Mouse (Mus musculus) adrenal gland, postnatal 4 days (tissue): Measurements from ENCODE around the gene Dock4. TPM values are rescaled to one million over a fixed set of nuclear protein-coding genes. Genes with fewer than 3 reads are reported as not detected.

ENCODE experiments used
- DNase-seq, 2 experiments: peaks; one replicate each; pipeline ENCODE4 v3.0.0; 2021 to 2022; ENCODE audit warnings: low spot score in 2 of 2, mixed read lengths in 2 of 2
- total RNA-seq, 2 experiments: library from RNA; stranded (reverse); gene quantifications; 2 replicates each; pipeline ENCODE4 v1.2.3; 2021

Gene Dock4
- total RNA-seq, 2 experiments from 2014 or later: 26.5 to 29.6 TPM

DNA sequence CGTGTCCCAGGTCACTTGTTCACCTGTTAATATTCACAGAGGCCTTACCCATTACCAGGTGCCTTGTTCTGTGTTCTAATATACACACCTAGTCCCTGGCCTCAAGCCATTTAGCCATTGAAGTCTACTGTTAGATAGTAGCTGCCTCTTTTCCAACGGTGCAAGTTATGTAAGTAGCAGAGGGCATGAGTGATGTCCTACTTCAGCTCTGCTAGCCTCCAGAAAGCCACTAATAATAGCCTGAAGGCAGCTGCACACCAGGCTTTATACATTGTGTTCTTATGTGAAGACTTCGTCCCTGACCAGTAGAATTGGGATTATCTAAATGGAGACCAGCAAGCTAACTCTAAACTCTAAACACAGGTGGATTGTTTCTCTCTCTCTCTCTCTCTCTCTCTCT lies 285.0 kb downstream of the Dock4 start:
- DNase-seq: no peak

DNA sequence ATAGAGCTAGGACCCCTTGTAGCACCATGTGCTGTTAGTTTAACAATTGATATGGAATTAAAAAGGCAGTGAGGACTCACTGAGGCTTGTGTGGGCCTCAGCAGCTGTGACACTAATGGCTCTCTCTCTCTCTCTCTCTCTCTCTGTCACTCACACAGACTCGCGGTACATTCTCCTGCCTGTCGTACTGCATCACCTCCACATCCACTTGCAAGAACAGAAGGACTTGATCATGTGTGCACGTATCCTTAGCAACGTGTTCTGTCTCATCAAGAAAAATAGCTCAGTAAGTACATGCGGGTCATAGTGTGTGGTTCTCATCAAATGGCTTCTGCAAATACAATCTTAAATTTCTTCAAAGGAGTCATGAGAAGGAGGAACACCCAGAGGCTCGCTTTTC lies 299.7 kb downstream of the Dock4 start:
- DNase-seq: no peak

DNA sequence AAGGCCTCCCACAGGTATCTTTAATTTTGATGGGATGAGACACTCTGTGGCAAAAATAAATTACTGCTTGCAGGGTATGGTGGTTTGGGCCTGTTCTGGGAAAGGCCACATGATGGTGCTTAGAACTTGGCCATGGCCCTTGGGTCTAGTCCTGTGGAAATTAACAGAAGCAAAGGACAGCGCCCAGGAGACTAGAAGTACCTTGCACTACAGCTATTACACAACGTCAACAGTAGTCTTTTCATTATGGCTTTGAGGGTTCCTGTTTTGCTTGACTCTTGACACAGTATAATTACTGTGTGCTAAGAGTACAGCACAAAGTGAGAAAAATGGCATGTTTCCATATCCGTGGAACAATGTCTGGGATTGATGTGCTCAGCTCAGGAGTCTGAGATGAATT lies 300.3 kb downstream of the Dock4 start:
- DNase-seq: no peak

DNA sequence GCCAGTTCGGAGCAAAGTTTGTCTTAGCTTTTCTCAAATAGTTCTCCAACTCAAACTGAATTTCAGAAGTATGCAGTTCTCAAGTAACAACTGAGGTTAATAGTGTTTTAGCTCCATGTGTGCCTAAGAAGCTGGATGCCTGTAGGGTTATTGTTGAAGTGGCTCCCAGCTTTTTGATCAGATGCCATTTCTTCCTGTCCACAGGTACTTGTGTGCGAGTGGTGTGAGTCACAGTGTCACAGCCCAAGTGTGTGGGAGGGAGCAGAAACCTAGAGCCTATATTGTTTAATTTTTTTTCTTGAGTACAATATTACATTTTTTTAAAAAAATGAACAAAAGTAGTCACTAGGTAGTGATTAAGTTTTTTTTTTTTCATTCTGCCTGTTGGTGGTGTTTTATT lies 313.5 kb downstream of the Dock4 start:
- no peak for DNase-seq

DNA sequence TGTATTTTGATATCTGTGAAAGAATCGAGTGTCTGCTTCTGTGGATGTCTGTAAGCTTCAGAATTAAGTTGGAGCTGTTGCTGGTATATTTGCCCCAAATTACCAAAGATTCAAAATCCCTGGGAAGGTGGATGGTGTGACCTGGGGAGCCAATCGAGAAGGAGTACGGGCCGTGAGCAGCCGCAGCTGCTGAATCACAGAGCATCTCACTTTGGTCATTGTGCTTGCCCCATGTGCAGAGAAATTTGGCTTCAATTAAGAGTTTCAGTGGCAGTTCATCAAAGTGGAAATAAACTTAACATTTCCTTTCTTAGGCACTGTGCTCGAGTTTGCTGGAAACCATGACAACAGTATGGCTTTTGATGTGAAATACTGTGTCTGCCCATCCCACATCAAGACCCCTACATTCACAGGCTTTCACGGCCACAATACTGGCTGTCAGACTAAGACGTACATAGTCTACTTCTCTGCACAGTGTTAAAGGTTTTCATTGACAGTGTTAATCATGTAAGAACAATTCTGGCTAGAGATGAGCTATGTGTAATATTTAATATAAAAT lies 321.6 kb downstream of the Dock4 start:
- DNase-seq: no peak

DNA sequence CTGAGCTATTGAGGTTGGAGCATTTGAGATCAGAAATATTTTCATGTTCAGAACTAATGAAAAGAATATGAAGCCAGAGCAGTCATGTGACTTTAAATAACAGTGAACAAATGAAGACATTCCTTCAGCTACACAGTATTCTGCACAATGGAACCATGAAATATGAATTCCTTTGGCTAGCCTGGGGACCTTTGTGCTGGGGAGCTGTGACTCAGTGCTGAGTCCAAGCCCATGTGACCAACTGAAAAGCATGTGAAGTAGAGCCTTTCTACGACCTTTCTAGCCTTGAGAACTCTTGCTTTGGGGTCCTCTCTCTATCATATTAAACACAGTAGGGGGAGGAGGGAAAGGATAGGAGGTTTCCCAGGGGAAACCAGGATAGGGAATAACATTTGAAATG lies 327.3 kb downstream of the Dock4 start:
- DNase-seq: no peak

DNA sequence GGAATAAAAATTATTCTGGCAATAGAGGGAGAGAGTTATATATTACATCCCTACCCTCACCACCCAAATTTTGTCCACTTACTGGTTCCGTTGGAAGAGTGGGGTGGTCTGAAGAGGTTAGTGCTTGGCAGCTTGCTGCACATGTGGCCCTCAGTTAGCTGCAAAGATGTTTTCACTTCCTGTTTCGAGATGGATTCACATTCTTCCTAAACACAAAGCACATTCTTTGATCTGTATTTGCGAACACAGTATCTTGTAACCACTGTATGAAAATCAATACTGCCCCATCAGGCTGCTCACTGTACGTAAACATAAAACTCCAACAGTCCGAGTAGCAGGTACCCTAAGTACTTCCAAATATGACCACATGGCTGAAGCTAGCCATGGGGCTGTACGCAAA lies 335.8 kb downstream of the Dock4 start:
- no peak for DNase-seq

DNA sequence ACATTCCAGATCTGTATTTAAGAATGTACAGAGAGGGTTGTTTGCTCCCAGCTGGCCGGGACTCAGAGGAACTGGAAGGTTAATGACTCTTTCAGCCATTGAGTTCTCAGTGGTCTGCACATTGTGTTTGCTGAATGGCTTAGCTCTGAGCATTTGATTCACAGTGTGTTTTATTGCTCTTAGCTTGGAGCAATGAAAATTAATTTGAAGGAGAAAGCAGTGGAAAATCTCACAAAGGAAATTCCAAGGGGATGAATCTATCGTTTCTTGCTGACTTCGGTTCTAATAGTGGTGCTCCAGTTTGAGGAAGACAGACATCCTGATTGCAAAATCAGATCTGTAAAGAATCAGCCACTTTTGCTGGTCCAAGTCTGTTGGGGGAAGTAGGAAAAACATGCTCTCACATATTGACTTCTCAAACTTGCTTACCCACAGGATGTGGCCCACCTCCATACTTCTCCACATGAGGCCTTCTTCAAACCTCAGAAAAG lies 342.9 kb downstream of the Dock4 start:
- no peak for DNase-seq

DNA sequence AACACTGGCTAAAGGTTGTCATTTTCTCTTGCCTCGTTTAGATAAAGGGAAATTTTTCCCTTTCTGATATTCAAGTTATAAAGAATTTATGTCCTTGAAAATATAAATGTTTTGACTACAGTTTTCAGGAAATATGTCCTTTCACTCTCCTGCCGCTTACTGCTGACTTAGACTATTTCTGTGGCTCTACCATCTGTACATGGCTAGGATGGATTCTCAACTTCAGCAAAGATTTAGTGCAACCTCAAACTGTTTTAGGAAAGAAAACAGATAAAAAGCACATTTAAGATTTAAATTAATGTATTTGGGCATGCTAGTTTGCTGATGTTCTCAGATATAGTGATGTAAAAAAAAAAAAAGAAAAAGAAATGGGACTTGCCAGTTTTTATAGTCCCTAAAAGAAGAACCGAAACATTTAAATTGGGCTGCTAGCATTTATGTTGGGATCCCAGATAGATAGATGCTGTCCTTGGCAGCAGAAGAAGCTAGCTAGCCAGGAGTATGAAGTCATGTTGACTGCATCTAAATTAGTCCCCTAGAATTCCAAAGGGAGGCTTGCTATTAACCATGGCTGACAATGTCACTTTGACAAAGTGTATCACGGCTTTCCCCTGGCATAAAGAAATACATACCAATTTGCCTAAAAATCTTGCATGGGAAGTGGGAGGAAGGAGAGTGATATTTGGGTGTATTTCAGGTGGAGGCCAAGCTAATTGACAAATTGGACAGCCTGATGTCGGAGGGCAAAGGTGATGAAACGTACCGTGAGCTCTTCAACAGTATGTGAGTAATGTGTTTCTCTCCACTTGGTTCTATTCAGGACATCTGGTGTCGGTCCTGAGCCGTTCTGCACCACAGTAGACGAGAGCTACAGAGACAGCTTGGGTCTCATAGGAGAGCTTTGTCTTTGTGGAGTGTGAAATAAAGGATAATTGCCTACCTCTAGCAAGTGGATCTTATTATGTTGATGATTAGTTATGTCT lies 343.9 kb downstream of the Dock4 start:
- no peak for DNase-seq

DNA sequence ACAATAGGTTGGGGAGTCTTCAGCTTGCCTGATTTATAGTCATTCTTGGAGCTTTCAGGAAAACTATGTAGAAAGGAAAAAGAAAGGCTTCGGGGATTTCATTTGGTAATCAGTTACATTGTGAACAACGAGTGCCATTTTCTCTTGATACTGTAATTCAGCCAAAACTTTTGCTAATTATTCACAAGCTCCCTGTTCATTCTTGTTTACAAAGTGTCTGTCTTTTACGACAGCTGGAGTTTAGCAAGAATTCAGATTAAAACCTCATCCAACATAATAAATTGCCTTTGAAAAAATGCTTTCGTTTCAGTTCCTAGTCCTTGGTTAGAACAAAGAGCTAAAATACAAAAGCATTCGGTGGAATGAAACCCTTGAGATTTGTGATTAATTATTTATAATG lies 345.5 kb downstream of the Dock4 start:
- no peak for DNase-seq

DNA sequence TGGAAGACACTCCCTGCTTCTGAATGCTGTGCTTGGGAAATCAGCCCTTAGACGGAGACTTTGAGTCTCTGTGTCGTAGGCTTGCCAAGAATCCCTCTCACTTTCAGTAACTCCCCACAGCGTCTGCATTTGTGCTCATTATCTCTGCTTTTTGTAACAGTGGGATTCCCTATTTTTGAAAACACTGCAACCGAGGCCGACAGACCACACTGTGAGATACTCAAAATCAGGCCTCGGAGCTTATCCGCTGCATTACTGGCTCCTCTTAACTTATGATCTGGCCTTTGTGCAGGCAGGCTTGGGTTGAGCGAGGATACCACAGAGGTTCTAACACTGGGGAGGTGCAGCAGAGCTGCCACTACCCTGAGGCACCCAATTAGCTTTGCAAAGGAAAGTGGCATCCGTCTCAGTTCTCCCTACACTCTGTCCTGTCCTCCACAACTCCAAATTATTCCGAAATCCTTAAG lies 346.5 kb downstream of the Dock4 start:
- DNase-seq: no peak

DNA sequence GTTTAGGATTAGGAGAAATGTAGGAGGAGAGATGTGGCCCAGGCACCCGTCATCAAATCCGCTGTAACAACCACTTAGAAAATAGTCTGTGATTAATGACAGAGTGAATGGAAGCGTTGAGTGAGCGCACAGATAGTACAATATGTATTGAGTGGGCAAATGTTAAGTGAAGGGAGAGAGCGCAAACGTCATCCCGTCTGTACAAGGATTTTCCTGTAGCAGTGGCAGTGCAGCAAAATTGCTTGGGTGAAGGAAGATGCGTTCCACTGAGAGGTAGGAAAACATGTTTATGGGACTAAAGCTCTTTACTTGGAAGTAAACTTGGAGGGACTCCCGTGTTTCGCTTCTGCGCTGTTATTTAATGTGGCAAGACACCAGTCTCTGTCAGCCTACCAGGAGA lies 348.3 kb downstream of the Dock4 start:
- DNase-seq: no peak

DNA sequence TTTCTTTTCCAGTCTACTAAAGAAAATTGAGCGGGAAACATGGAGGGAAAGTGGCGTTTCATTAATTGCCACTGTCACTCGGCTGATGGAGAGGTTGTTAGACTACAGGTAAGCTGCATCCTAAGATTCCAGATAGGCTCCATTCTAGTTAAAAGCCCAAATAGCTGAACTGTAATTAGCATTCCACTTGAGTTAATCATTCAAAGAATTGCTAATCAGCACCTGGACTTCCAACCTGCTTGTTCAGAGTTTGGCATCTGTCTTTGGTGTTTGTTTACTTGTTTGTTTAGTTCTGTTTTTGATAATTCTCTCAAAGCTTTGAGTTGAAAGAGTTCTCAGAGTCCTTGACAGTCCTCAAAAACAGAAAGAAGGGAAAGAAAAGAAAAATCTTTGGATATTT lies 349.0 kb downstream of the Dock4 start:
- no peak for DNase-seq

DNA sequence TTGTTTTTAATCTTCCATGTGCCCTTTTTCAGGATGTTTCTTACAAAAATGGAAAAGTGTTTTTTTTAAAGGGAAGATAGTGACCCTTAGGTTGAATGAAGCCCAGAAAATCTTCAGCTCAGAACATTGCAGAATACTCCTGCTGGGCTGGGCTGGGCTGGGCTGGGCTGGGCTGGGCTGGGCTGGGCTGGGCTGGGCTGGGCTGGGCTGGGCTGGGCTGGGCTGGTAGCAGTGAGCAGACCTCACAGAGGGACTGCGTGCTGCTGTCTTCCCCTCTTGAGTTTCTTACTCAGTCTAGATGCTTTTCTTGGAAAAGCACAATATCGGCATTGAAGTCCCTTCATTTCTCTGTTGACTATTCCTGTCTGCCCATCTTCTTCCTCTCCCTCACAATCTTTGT lies 350.0 kb downstream of the Dock4 start:
- DNase-seq: no peak

DNA sequence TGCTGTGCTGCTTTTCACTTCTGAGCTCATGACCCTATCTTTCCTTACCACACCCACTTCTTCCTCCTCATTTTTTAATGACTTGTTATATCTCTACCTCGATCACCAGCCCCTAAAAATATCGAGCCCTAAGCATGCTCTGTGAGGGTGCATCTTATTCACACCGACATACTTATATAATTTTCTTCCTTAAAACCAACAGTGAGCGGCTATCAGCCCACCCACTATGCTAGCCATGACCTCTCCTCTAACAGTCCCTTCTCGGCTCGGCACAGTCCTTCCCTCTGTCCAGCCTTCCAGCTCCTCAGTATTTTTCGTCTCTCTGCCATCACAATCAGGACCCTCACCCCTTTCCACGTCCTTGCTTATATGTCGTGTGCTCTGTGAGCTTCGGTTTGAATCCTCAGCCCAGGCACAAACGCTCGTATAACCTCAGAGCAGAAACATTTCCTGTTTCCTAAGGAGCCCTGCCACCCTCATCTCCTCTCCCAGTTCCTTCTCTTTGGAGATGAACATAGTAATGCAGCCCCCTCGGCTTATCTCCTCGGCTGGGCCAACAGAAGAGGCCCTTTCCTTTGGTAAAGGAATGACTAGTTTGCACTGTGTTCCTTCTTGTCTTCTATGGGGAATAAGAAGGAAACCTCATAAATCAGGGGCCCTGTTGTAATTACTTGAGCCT lies 351.2 kb downstream of the Dock4 start:
- no peak for DNase-seq

DNA sequence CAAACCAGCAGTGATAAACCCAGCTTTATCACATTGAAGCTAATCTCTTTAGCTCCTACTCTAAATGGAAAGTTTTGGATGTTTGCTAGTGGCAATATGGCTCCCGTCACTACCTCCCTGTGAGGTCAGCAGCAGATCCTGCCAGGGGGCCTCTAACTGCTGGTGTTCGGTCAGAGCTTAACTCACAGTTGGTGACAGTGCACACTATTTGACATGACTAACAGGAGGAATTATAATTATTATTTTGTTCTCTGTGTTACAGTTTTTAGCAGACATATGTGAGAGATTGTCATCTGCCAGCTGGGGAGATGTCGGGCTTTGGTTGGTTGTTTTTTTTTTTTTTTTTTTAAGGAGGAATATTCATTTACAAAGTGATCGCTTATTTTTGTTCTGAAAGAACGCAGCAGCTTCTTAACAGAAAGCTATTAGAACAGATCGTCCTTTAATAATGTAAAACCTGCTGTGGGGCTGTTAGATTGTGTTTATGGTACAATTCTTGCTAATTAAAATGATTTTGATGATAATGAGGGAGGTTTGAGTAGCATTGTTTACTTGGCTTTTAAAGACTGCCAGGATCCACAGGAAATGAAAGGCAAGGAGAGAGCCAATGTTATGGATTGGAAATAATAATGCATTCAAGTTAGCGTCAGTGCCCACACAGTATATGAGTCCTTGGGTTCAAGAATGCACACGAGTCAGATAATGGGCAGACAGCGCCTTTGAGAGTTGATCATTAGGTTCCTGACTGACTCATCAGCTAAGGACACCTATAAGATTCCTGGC lies 352.0 kb downstream of the Dock4 start:
- DNase-seq: no peak

DNA sequence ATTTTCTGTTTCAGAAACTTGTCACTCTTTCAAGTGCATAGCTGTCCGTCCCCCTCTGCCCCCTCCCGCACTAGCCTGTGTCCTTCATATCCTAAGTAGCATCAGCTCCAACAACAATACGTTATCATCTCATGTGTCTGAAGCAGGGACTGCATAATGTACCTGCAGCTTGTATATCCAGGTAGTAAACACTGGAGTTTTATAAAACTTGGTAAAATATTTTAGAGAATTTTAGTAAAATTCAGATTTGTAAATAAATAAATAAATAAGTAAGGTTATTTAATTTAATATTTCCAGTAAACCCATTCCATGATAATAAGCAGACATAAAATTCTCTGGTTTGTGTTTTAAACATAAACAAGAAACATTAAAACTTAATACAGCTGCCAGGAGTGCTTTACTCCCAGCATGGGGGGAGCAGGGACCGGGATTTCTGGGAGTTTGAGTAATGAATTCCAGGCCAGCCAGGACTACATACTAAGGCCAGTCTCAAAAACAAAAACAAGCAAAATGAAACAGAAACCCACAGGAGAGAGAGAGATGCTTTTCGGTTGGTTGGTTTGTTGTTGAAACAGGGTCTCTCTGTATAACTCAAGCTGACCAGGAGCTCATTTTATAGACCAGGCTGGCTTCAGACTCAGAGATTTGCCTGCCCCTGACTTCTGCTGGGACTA lies 352.7 kb downstream of the Dock4 start:
- DNase-seq: no peak

DNA sequence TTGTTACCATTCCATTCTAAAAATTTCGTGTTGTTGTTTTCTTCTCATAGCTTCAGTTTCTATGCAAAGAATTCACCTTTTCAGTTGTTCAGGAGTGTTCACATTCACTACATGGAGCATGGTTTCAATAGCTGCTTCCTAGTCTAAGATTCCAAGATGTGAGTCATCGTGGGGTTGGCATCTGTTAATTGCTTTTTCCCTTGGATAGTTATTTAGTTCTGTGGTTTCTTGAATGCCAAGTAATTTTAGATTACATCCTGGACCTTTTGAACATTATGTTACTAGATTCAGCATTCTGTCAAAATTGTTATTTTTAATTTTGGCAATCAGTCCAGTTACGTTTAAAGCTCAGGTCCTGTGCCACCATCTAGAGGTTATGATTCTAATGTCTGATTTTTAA lies 355.7 kb downstream of the Dock4 start:
- DNase-seq: no peak

DNA sequence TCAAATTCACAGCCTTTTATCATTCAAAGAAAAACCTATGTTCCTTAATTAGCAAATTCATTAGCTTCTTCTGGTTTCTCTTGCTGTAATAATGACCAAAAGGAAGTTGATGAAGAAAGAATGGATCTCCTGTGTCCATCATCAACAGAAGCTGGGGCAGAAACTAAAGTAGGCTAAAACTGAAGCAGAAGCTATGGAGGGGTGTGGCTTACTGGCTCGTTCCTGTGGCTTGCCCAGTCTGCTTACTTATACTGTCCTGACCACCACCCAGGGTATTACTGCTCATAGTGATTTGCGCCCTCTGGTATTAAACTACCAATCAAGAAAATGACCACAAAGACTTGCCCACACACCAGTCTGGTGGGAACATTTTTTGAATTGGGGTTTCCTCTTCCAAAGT lies 359.5 kb downstream of the Dock4 start:
- no peak for DNase-seq

DNA sequence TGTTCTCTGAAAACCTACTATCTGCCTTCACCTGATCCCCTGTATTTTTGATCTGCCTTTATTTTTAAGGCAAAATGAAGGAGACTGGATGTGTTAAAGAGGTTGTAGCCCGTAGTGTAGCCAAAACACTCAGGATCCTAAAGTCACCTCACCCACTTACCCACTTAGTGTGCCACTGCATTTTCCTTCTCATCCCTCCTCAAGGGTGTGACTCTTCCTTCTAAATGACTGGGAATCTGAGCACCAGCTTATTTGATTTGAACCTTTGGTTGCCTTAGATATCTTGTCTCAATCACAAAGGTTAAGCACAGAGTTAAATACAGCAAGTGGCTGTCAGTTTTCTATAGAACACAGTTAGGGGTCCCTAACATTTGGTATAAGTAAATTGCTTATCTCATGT lies 362.2 kb downstream of the Dock4 start:
- DNase-seq: no peak

DNA sequence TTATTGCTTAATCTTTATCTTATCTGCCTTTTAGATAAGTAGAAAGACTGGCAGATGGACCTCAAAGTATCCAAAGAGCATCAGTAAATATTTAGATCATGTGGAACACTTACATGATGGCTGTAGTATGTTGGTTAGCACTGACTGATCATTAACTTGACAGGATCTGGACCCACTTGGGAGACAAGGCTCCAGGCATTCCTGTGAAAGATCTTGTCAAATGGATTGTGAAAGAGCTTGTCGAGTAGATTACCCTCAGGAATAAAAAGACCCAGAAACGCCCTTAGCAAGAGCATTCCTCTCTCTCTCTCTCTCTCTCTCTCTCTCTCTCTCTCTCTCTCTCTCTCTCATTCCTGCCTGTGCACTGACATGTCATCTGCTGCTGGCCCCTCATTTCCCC lies 367.7 kb downstream of the Dock4 start:
- DNase-seq: no peak
